Mouse (Mus musculus): ENCODE measurements at regions not wholly inside any gene's neighbourhood (a gene's known extent, or its start where the extent isn't known, plus 50 kb on each side); places are given as distances from the start of the nearest gene placed in this dataset.

GRCm38 (mm10) chr2:128365004-128365403 lies 226.0 kb upstream of the Spdye4c start:
- TF ChIP-seq CTCF (conservative IDR thresholded peaks at IDR 0.05; ENCODE audit: low read length) (no peak), POU5F1 (IDR thresholded peaks at IDR 0.05; ENCODE audit: borderline replicate concordance, low read length) (no peak), NANOG (IDR thresholded peaks at IDR 0.05; ENCODE audit: borderline replicate concordance, low read length) (no peak)

Data from E14TG2a.4 (cell line).